Mouse (Mus musculus) CH12.LX (cell line): ENCODE measurements around the gene Gm45808.

Experiments
- CTCF ChIP-seq, 2 experiments: IDR thresholded peaks in 1 of 2; conservative IDR thresholded peaks in 1 of 2; 2 replicates each; pipeline ENCODE4 v1.5.1; 2011 to 2012; ENCODE audit warnings: low read depth in 2 of 2, low read length in 2 of 2, improper control_type of control experiment in 1 of 2, inconsistent platforms in 1 of 2, mild to moderate bottlenecking in 1 of 2, moderate library complexity in 1 of 2
- EP300 ChIP-seq: IDR thresholded peaks from 2 replicates; pipeline ENCODE4 v1.6.1; 2011; ENCODE audit warnings: low read length, improper control_type of control experiment
- ETS1 ChIP-seq: conservative IDR thresholded peaks from 2 replicates; pipeline ENCODE4 v1.6.1; 2012; ENCODE audit warnings: low read depth, mild to moderate bottlenecking, inconsistent platforms, low read length, improper control_type of control experiment, moderate library complexity
- JUND ChIP-seq: conservative IDR thresholded peaks from 2 replicates; pipeline ENCODE4 v1.6.1; 2011; ENCODE audit warnings: low read depth, low read length, improper control_type of control experiment
- KAT2A ChIP-seq: IDR thresholded peaks from 2 replicates; pipeline ENCODE4 v1.6.1; 2012; ENCODE audit warnings: low read length, improper control_type of control experiment, inconsistent platforms; ENCODE audit not compliant: insufficient replicate concordance
- MAFK ChIP-seq: IDR thresholded peaks from 2 replicates; pipeline ENCODE4 v1.6.1; 2011; ENCODE audit warnings: low read length, improper control_type of control experiment; ENCODE audit not compliant: insufficient replicate concordance
- MEF2A ChIP-seq: IDR thresholded peaks from 2 replicates; pipeline ENCODE4 v1.6.1; 2014; ENCODE audit warnings: low read depth, mild to moderate bottlenecking, inconsistent platforms, low read length, improper control_type of control experiment, borderline replicate concordance
- MYC ChIP-seq: IDR thresholded peaks from 2 replicates; pipeline ENCODE4 v1.6.1; 2011; ENCODE audit warnings: low read depth, mild to moderate bottlenecking, improper control_type of control experiment, low read length
- POLR2A ChIP-seq: IDR thresholded peaks from 2 replicates; pipeline ENCODE4 v1.6.1; 2011; ENCODE audit warnings: low read depth, mild to moderate bottlenecking, improper control_type of control experiment, low read length
- UBTF ChIP-seq: IDR thresholded peaks from 2 replicates; pipeline ENCODE4 v1.6.1; 2012; ENCODE audit warnings: low read depth, mild to moderate bottlenecking, inconsistent platforms, low read length, improper control_type of control experiment, moderate library complexity
- USF1 ChIP-seq: IDR thresholded peaks from 2 replicates; pipeline ENCODE4 v1.6.1; 2014; ENCODE audit warnings: low read depth, mild to moderate bottlenecking, inconsistent platforms, low read length, improper control_type of control experiment

- TF ChIP-seq POLR2A: no peak
- TF ChIP-seq EP300: no peak
- no peak for TF ChIP-seq MYC
- TF ChIP-seq CTCF (conservative IDR thresholded peaks at IDR 0.05 in 1 of 2, IDR thresholded peaks at IDR 0.05 in 1 of 2; ENCODE audit: low read depth in 2 of 2, low read length in 2 of 2): no peak
- no peak for TF ChIP-seq ETS1
- TF ChIP-seq MEF2A: no peak
- no peak for TF ChIP-seq JUND
- no peak for TF ChIP-seq UBTF
- no peak for TF ChIP-seq KAT2A
- no peak for TF ChIP-seq MAFK
- no peak for TF ChIP-seq USF1
These were observed 42.9 kb upstream of the Gm45808 start for GRCm38 (mm10) chr7:45529461-45529860.
